Mouse (Mus musculus) bone marrow, adult 2 months (tissue): ENCODE measurements around the gene Arhgap15.

ENCODE experiments used
- CTCF ChIP-seq: fragments of 200-500 bp; IDR thresholded peaks from 2 replicates; pipeline ENCODE4 v1.5.1; 2011; ENCODE audit warnings: low read length, control low read depth; ENCODE audit not compliant: control insufficient read depth, insufficient read depth
- POLR2A ChIP-seq: fragments of 200-500 bp; IDR thresholded peaks from 2 replicates; pipeline ENCODE4 v1.6.1; 2011; ENCODE audit warnings: low read depth, mild to moderate bottlenecking, control low read depth, low read length, borderline replicate concordance; ENCODE audit not compliant: control insufficient read depth

DNA sequence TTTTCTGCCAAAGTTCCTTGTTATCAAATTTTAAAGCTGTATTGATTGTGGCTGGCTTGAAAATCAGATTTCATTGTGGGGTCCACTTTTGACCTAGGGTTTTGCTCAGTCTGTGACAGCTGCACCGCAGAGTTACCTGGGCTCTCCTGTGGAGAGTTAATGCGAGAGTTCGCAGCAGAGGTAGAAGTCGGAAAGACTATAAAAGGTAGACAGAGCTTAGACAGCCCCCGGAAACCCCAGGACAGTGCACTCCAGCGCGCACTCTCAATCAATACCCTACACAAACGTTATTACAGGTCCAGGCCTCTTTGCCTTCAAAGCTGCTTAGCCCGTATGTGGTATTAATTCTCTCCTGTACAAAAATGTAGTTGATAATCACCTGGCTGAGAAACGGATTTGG lies 269.4 kb downstream of the Arhgap15 start:
- TF ChIP-seq CTCF (no peak), POLR2A (no peak)
